Mouse (Mus musculus) megakaryocyte, adult 5-6 weeks (primary cell): ENCODE measurements around the gene Tas2r143. TPM values are rescaled to one million over a fixed set of nuclear protein-coding genes. Genes with fewer than 3 reads are reported as not detected.

Experiments
- ATAC-seq: 2 replicates; pipeline ENCODE4 v1.8.0; 2016; ENCODE audit warnings: mild to moderate bottlenecking, inconsistent platforms; ENCODE audit not compliant: poor library complexity, severe bottlenecking
- total RNA-seq, 2 experiments: library from RNA; stranded (forward) in 1 of 2; stranded (reverse) in 1 of 2; fragments of 153-499, 151-499 nt in 1 of 2; fragments of 221-1000, 200-1000 nt in 1 of 2; gene quantifications; 2 replicates each; pipeline versions ENCODE4 v1.2.3 to v1.2.4; 2015 to 2017

Tas2r143 gene
- total RNA-seq, 2 experiments from 2014 or later: 1.6 TPM; not detected in 1

DNA sequence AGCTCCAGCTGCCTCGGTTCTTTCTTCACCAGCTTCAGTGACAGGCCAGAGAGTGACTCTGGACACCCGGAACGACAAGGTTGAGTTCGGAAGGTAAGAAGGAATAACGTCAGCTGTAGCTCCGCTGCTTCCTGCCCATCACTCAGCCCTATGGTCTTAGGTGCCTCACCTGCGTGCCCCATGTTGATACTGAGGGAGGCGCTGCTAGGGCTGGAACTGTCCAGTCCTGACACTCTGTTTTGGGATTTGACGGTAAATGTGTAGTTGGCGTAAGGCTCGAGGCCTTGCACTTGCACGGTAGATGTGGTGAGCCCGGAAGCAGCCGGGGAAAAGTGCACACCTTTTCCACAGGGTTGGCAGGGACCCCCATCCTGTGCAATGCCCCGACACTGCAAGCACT is 35.4 kb upstream of the Tas2r143 start:
- no peak for ATAC-seq

DNA sequence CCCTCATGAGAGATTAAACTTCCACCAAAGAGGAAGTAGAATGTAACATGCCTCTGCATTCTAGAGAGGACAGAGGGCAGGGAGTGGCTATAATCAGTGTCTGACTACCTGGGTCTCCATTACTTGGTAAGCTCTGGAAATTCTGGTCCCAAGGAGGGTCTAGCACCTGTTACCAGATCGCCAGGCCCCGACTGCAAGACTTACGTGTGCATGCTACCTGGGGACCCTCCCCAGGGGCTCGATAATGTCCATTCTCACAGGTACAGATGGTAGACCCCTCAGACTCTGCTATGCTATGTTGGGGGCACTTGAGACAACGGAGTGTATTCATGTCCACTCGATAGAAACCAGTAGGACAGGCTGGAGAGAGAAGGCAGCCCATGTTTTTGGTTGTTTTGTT is 34.8 kb upstream of the Tas2r143 start:
- ATAC-seq: no peak

DNA sequence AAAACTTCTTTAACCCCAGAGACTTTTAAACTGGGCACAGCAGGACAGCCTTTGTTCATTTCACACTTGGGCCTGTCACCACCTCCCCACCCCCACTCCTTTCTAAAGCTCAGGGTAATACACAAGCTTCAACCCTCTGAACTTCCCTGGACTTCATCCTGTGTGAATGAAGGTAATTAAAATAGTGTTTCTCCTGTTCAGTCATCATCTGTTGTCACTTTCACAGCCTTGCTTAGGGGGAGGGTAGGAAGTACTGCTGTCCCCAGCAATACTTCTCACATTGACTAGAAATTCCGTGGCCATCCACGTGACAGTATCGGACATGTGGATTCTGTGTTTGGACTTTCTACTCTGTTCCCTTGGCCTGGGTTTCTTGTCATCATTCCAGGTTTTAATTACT is 30.2 kb upstream of the Tas2r143 start:
- no peak for ATAC-seq

DNA sequence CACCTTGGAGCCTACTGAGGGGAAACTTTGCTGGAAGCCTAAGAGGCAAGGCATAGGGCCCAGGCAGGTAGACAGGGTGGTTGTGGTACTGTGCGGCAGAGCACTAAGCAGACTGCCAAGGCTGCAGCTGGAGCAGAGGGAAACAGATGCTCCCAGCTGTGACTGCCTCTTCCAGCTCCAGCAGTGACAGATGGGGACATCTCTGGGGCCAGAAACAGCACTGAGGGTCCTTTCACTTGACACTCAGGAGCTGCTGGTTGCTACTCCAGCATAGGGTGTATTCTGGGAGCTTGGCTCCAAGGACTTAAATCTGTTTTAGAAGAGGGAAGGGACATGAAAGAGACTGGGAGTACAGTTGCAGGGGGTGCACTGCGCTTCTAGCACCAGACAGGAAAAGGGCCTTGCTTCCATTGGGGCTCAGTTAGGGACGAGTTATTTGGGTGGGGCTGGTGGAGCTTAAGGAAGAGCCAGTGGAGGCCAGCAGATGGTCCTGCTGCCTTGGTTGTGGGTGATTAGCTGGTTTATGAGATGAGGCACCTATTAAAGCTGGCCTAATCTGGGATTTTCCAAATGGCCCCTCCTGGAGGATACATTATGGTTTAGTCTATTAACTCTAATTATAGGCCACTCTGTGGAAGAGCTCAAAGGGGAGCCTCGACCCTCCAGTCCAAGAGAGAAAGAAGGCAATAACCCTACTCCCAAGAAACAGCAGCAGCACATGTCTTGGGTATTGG is 29.2 kb upstream of the Tas2r143 start:
- ATAC-seq: no peak

DNA sequence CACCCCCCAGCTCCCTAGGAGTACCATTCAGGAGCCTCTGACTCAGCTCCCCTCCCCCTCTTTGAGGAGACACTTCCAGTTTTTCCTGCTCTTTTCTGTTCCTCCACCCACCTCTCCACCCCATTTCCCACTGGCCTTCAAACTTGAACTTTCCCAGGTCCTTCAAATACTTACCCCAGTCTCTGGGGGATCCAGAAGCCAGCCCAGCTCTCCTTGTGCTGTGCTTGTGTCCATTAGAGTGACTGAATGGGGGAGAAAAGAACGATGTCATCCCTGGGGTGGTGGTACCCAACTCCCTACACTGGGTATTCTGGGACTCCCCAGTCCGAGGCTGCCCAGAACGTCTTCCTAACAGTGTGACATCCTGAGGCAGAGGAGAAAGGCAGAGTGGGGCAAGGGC is 28.0 kb upstream of the Tas2r143 start:
- no peak for ATAC-seq

DNA sequence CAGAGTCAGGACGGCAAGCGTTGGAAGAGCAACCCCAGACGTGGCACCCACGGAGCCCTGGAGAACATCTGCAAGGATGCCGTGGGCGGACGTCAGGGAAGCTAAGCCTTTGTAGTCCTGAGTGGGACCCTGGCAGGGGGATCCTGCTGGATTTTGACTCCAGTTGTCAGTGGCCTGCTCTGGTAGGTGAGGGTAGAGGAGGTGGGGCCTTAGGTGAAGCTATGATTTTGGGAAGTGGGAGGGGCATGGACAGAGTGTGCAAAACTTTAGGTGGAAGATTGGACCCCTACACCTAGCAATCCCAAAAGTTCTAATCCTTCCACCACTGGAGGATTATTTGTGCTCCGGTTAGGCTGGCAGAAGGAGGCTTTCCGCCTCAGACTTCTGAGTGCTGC is 27.6 kb upstream of the Tas2r143 start:
- no peak for ATAC-seq

DNA sequence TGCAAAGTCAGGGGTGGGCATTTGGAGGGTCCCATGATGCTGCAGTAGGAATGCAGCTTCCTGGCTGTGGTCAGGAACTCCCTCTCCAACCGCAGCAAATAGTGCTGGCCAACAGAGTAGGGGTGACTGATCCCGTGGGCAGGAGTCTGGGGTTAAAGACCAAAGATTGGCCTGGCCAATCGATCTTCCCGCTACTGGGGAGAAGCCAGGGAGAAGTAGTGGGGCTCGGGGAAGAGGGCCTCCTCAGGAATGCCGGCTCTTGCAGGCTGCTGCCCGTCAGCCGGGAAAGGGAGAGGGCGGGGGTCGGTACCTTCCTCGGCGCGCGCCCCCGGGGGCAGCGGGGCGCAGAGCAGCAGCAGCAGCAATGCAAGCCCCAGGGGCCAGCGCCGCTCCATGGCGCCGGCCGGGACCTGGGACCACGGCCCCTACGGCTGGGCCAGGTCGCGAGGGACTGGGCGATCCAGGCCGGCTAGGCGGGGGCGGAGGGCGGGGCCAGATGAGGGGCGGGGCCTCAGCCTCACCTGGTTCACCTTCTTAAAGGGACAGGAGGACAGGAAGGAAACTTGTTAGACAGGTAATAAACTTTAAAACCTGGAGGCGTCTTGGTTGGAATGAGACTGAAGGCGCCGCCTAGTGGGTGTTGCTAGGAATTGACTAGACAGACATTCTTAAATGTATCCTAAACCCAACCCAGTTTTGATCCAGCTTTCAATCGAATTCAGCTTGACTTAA is 27.1 kb upstream of the Tas2r143 start, which contains the start of gene Epha1:
TSS of gene Epha1 (minus strand) at position 453 of the 732 bp plus-strand sequence.
- ATAC-seq: peak; percentile 51

DNA sequence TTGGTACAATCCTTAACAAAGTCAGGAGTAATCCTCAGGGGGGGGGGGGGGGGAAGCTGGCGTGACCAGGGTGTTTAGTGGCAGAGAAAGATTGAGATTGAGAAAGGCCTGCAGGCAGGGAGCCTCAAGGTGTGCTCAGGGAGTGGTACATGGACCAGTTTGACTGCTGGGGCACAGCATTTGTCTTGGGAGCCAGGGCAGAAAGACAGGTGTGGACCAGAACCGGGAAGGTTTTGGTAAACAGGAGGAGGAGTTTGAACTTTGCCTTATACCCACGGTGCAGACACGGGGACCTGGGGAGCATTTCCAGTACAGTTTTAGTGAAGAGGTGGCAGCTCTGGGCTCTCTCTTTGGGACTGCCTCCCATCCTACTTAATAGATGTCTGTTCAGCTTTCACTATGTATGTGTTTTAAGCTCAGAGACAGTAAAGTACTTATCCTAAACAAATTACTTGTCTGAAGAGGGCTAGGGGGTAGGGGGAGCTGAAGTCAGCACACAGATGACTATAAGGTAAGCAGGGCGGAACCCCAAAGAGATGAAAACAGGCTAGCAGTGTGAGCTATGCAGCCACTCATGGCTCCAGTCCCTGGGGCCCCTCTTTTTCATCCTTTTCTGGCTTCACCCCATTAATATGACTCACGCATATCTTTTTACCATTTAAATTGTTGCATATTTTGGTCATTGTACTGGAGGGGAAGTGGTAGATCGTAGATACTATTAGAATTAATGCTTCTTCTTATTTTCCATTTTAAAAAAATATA is 26.2 kb upstream of the Tas2r143 start:
- 0 out of 2 replicates have a peak, but pooled peaks have one; percentile 15 for ATAC-seq

DNA sequence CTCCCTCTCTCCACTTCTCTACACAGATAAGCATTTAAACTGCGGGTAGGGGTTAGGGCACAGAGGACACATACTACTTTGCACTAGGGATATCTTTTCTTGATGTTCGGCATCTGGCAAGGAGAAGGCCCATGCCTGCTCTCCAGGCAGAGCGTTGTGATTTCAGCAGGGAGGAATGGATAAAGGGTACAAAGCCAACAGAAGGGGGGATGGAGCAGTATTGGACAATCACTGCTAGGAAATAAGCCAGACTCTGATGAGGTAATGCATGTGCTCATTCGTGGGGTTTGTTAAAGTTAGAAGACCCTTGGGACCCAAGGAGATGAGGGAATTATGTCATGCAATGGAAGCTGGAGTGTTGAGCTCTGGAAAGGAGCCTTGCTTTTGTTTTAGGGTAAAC is 25.3 kb upstream of the Tas2r143 start:
- no peak for ATAC-seq

DNA sequence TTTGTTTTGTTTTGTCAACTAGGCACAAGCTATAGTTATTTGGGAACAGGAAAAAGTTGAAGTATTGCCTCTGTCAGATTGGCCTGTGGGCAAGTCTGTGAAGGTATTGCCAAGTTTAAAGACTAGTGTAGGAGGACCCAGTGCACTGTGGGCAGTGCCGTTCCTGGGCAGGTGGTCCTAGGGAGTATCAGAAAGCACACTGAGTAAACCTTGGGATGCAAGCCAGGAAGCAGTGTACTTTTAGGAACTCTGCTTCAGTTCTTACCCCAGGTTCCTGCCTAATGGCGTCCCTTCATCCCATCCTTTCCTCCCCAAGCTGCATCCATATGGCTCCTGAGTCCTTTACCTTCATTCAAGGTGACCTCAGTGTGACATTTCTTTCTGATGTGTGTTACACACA is 24.9 kb upstream of the Tas2r143 start:
- ATAC-seq: no peak

DNA sequence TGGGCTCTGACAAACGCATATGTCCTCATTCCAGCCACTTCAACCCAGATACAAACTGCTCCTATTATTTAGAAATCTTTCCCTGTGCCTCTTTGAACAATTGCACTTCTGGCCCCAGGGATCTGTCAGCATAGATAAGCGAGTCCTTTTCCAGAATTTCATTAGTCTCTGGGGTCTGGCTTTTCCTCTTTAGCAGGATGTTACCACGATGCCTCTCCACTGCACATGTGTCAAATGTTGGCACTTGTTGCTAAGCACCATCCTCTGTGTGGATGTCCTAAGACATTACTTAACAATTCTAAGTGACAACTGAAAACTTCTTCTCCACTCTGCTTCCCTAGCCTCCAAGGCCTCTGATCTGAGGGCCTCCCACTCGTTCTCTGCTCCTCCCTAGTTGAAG is 24.0 kb upstream of the Tas2r143 start:
- no peak for ATAC-seq

DNA sequence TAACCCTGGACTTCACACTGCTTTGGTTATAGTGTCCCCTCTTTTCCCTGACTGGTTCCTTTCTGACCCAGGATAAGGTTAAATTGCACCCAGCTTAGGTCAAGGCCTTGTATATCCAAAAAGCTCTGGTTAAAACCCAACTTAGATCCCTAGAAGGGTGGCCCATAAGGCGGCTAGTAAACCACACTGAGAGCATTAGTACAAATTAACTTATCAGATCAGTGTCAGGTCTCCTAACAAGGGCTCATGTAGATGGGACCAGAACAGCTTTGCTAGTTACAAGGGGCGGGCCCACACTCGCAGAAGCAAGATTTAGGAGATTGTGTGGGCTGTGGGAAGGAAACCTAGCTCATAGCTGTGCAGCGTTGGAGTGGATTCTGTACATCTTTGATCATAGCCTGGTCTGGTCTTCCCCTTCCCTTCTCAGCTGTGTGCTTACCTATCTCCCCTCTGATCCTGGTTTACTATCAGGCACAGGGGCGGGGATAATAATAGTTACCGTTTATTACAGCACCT is 23.5 kb upstream of the Tas2r143 start:
- no peak for ATAC-seq

DNA sequence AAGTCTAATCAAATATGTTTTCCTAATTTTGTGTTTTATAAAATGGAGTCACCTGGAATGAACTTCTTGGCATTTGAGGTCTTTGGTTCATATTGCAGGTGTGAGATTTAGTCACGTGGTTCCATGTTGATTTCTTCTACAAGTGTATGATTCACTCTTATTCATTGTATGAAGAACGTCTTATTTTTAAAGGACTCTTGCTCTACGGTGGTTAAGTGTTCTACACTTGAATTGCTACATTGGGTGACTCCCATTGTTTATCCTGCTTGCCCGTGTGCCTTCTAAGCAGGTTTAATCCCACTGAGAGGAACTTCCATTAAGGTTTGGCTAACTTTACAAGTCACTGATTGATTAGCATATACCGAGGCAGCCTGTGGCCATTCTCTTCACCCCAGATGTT is 22.8 kb upstream of the Tas2r143 start:
- ATAC-seq: no peak

DNA sequence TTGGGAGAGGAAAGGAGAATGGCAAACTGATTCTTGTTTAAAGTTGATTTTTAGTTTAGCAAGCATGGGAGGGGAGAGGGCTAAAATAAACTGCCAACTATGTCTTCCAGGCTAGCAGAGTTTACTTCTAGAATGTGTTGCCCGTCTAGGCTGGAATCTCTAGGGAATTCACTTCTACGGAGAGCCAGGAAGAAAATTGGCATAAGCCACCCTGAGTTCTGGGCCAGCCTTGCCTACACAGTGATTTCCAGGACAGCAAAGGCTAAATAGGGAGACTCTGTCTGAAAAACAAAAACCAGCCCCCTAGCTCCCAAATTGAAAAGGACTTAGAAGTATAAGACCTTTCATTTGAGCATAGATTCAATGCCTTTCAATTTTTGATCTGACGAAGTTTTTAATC is 20.5 kb upstream of the Tas2r143 start:
- no peak for ATAC-seq

DNA sequence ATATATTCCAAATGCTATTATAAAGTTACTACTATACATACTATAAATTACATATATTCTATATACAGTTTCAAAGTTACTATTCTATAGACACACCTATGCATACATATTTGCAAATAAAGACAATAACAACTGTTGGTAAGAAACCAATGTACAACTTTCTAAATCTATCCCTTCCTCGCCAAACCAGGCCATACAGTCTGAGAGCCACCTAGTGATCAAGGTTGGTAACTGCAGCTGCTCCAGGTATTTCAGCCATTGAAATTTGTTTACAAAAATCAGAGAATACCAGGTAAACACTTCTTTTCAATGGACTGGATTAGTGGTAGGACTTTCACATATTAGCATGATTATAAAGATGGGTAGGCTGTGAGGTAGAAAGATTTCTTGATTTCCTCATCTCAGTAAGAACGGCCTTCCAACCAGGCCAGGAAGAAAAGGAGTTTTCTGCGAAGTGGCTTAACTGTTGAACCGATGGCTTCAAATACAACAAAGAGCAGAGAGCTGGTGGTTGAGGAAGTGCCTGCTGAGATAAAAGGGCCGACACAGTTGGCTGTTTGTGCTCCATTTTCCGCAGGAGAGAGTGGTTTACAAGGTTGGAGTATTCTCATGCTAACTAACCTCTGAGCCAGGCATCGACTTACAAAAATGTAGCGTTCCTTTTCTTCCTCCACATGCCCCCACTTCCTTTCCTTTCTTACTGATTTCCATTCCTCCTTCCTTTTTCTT is 19.5 kb upstream of the Tas2r143 start:
- peak; percentile 87 for ATAC-seq

DNA sequence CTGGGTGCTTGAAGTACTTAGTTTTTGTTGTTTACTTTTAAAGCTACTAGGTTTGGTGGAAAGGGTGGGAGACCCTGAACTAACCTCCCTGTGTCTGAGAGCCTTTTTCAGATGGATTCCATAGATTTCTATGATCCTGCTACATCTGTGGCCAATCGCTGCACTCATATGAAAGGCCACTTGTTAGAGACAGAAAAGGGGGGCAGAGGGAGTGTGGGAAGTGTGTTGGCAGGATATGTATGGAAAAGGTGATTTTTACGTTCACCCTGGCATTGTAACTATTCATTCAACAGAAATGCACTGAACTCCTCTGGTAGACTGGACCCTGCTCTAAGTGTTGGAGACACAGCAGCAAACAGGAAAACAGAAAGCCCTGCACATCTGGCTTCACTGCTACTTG is 18.8 kb upstream of the Tas2r143 start:
- no peak for ATAC-seq

DNA sequence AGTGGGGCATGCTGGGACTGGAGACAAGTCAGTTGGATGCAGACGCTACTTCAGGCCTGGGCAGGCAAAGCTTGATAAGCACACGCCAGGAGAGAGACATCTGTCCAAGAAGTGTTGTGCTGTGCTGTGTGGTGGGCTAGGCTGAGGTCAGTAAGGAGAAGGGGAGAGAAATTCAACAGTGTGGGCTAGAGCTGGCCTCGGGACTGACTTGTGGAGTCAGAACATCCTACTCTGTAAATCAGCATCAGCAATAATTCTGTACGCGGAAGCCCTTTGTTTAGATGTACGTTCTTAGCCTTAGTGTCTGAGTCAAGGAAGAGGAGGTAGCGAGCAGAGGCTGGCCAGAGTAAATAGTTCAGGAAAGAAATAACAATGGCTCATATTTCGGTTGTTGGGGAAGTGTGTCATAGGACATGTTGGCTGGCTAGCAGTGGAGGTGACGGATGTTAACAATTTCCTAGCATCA is 18.1 kb upstream of the Tas2r143 start:
- no peak for ATAC-seq

DNA sequence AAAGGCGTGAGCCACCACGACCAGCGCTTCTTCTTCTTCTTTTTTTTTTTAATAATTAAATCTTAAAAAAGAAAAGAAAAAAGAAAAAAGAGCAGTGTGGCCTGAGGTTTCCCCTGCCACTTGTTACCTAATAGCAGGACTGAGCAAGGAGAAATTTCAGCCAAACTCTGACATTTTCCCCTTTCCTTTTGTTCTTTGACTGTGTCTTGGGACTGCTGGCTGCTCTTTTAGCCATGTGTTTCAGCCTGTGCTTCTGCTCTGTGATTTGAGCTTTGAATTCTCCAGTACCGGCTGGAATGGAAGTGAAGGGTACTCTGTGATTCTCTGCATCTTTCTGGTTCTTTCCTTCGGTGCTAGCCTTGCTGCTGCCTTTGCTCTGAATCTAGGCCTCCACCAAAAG is 16.7 kb upstream of the Tas2r143 start:
- no peak for ATAC-seq

DNA sequence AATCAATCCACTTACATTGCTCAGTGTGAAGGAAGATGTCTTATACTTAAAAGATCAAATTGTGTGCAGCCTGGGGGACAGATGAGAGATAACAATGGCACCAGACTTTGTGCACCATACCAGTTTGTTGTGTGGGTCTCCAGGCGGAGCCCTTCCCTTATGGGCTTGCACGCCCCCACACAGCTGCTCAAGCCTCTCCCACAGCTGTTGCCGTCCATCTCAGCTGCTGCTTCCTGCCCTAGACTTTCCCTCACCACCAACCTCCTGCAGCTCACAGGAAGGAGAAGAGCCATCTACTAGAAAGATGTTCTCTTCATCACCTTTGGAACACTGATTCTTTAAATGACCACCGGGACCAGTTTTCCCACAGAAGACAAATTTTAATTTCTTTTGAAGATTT is 14.4 kb upstream of the Tas2r143 start:
- no peak for ATAC-seq

DNA sequence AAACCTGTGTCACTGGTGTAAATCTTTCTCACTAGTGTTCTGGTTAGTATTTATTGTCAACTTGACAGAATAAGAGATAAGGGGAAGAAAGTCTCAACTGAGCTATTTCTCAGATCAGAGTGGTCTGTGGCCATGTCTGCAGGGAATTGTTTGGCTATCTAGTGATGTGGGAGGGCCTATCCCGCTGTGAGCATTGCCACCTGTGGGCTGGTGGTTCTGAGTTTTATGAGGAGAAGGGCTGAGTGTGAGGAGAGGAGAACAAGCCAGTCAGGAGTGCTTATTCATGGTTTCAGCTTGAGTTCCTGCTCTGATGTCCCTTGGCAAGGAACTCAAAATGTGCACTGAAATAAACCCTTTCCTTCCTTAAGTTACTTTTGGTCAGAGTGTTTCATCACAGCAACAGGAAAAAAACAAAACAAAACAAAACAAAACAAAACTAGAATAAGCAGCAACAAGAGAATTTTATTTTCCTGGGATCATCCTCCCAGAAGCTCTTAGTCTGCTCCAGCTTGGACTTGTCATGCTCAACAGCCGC is 8.2 kb upstream of the Tas2r143 start:
- ATAC-seq: peak; percentile 26; the same call in 1 of the 2 replicates
